Mouse (Mus musculus) liver, adult (tissue): Measurements from ENCODE around the gene Cfap73.

ENCODE experiments used
- GATA4 ChIP-seq: IDR thresholded peaks from 2 replicates; pipeline ENCODE4 v1.6.1; 2014; ENCODE audit warnings: mild to moderate bottlenecking, low read length; ENCODE audit not compliant: insufficient replicate concordance

The Cfap73 gene

GRCm38 (mm10) chr5:120609246-120609775, 24.7 kb downstream of the Cfap73 start:
- TF ChIP-seq GATA4: no peak

GRCm38 (mm10) chr5:120607335-120607734, 26.7 kb downstream of the Cfap73 start:
- no peak for TF ChIP-seq GATA4

GRCm38 (mm10) chr5:120606590-120607200, 27.3 kb downstream of the Cfap73 start:
- no peak for TF ChIP-seq GATA4

- no peak for TF ChIP-seq GATA4
These were observed 28.3 kb downstream of the Cfap73 start for GRCm38 (mm10) chr5:120605688-120606087.

- no peak for TF ChIP-seq GATA4
These were observed 28.8 kb downstream of the Cfap73 start for GRCm38 (mm10) chr5:120605241-120605661.

- TF ChIP-seq GATA4: no peak
These were observed 29.2 kb downstream of the Cfap73 start for GRCm38 (mm10) chr5:120604839-120605238.

- no peak for TF ChIP-seq GATA4
These were observed 30.5 kb downstream of the Cfap73 start for GRCm38 (mm10) chr5:120603515-120603914.

GRCm38 (mm10) chr5:120602210-120602609, 31.8 kb downstream of the Cfap73 start:
- TF ChIP-seq GATA4: no peak

- no peak for TF ChIP-seq GATA4
These were observed 32.9 kb downstream of the Cfap73 start for GRCm38 (mm10) chr5:120600946-120601668.

- no peak for TF ChIP-seq GATA4
These were observed 34.4 kb downstream of the Cfap73 start for GRCm38 (mm10) chr5:120599625-120600024.

- no peak for TF ChIP-seq GATA4
These were observed 39.5 kb downstream of the Cfap73 start for GRCm38 (mm10) chr5:120594485-120594884.

- no peak for TF ChIP-seq GATA4
These were observed 41.9 kb downstream of the Cfap73 start for GRCm38 (mm10) chr5:120592141-120592540.

- no peak for TF ChIP-seq GATA4
These were observed 43.6 kb downstream of the Cfap73 start for GRCm38 (mm10) chr5:120590356-120591010.

- TF ChIP-seq GATA4: peak; percentile 40; the same call in 1 of the 2 replicates
These were observed 45.4 kb downstream of the Cfap73 start, which contains the start of the genes Tpcn1 and Iqcd for GRCm38 (mm10) chr5:120588569-120589094. Tpcn1 (minus strand) TSS chr5:120588673. Iqcd (plus strand) TSS chr5:120589016.

- TF ChIP-seq GATA4: no peak
These were observed 46.0 kb downstream of the Cfap73 start for GRCm38 (mm10) chr5:120587940-120588568.
